Mouse (Mus musculus) frontal cortex, adult 2 months (tissue): ENCODE measurements around the gene Kcnj12. TPM values are rescaled to one million over a fixed set of nuclear protein-coding genes. Genes with fewer than 3 reads are reported as not detected.

ENCODE experiments used
- DNase-seq, 2 experiments: peaks; one replicate each; pipeline ENCODE4 v3.0.0; 2022; ENCODE audit warnings: low spot score in 1 of 2; ENCODE audit errors: extremely low spot score in 1 of 2
- polyA plus RNA-seq: library from polyadenylated mRNA; depleted of rRNA; stranded (reverse); fragments of >200 nt; gene quantifications from 2 replicates; pipeline ENCODE4 v1.2.3, GENCODE M21; 2012; rRNA removed

Kcnj12 gene
- polyA plus RNA-seq, 1 experiment: 17.8 TPM

DNA sequence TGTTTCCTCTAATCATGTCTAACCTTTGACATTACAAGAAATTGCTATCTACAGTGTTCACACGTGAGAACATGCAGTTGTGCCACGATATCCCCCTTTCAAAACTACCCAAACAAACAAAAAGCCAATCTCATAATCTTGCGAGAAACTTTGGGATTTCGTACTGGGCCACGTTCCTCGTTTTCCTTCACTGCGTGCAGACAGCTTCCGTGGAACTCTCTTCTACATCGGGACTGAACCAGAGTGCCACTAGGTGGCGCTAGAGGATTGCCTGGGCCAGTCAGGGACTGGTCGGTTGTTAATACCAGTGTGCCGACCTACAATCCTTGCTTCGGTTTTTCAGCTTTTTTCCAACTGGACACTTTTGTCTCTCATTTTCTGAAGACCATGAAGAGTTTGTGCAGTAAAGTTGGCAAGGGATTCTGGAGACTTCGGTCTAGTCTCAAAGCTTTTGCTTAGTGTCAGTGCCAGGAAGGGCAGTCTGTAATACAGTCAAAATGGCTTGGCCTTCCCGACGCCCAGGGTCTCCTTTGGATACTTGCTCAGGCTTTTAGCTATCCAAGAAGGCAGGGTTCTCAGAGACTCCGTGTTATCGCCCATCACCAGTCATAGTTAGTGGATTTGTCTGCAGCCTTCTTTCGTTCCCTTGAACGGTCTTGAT, 82.0 kb downstream of the Kcnj12 start:
- DNase-seq: peak; percentile 53 to 95

DNA sequence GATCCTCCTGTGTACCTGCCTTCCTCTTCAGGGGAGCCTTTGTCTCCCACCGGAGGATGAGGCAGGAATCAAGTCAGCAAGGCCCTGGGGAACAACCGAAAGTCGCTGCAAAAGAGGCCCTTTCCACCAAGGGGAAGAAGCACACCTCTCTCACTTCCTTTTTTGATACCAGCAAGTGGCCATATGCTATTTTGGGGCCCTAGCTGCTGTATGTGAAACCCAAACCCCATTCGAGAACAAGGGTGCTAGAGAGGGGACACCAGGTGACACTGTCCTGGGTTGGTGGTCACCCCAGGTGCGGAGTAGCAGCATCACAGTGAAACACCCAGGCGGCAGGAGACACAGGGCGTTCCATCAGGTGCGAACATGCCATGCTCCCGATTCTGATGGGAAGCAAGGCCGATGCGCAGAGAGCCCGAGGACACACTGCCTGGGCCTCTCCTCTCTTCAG, 86.6 kb downstream of the Kcnj12 start:
- DNase-seq: no peak

GRCm38 (mm10) chr11:61109707-61110106, 87.3 kb downstream of the Kcnj12 start:
- DNase-seq: no peak

GRCm38 (mm10) chr11:61110113-61110512, 87.7 kb downstream of the Kcnj12 start:
- no peak for DNase-seq

GRCm38 (mm10) chr11:61110928-61111327, 88.6 kb downstream of the Kcnj12 start:
- DNase-seq: no peak

GRCm38 (mm10) chr11:61111472-61111871, 89.1 kb downstream of the Kcnj12 start:
- no peak for DNase-seq

DNA sequence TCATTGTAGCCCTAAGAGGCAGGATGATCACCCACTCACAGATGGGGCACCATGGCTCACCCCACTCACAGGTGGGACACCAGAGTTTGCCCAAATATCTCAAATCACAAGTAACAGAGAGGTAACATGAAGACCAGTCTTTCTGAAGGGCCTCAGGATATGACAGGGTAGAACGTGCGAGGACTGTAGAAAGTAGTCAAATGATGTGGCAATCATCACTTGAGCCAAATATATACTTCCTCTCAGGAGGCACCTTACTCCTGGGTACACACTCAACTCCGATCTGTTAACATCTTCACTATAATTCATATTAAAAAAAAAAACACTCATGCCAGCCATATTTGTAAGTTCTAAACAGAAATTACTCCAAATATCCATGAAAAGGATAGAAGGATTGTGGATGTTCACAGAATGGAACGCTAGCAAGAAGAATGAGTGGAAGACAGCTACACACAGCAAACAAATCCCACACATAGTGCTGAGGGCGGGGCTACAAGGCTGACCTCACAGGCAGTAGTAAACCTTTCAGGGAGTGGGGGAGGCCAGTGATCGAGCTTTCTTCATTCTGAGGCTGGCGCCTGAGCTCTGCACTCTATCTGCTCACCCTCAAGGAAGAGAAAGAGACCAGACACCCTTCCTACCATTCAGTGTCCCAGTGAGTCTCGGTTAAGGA, 90.1 kb downstream of the Kcnj12 start:
- no peak for DNase-seq

- DNase-seq: no peak
Observed at GRCm38 (mm10) chr11:61116226-61116625, 93.9 kb downstream of the Kcnj12 start.

- no peak for DNase-seq
Observed at GRCm38 (mm10) chr11:61119996-61120583, 97.7 kb downstream of the Kcnj12 start.

Other genes with a start within 250 kb of the Kcnj12 start
- 6.0 and 6.1 TPM in 2 replicates for gene Top3a, start 245.2 kb upstream of the Kcnj12 start, polyA plus RNA-seq
- gene Smcr8, start 245.0 kb upstream of the Kcnj12 start, polyA plus RNA-seq: 10.7 and 12.3 TPM in 2 replicates
- 2.0 and 2.2 TPM in 2 replicates for gene Shmt1, start 210.8 kb upstream of the Kcnj12 start, polyA plus RNA-seq
- 19.3 and 19.9 TPM in 2 replicates for gene Dhrs7b, start 191.9 kb upstream of the Kcnj12 start, polyA plus RNA-seq
- gene Tmem11, start 143.3 kb upstream of the Kcnj12 start, polyA plus RNA-seq: 39.8 and 47.0 TPM in 2 replicates
- 13.3 and 14.6 TPM in 2 replicates for gene Natd1, start 107.8 kb upstream of the Kcnj12 start, polyA plus RNA-seq
- gene Map2k3, start 90.5 kb upstream of the Kcnj12 start, polyA plus RNA-seq: 17.3 and 18.1 TPM in 2 replicates
- 2.6 and 3.6 TPM in 2 replicates for gene Tnfrsf13b, start 104.2 kb downstream of the Kcnj12 start, polyA plus RNA-seq
- gene Usp22, start 152.5 kb downstream of the Kcnj12 start, polyA plus RNA-seq: 152 and 176 TPM in 2 replicates
- 0.48 and 0.84 TPM in 2 replicates for gene Aldh3a1, start 185.0 kb downstream of the Kcnj12 start, polyA plus RNA-seq
- 47.2 and 52.6 TPM in 2 replicates for gene Aldh3a2, start 244.9 kb downstream of the Kcnj12 start, polyA plus RNA-seq